ENCODE assay signal across 6 mouse cellular contexts in the genomic region with DNA sequence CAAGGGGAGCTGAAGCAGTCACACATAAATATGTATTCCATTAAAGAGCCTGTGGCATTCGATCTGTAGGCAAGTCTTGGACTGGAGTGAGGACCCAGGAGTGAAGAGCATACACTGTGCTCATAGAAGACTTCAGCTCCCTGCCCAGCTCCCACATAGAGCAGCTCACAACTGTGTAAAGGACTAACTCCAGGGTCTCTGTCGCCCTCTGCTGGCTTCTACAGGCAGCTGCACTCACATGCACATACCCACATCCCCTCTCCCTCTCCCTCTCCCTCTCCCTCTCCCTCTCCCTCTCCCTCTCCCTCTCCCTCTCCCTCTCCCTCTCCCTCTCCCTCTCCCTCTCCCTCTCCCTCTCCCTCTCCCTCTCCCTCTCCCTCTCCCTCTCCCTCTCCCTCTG.
DNase-seq lines count a peak whose midpoint lies in the region; ATAC-seq and TF ChIP-seq lines count a peak whose summit lies in the region.
"Not testable (repeated sequence)": the region's sequence is repeated elsewhere in the genome, so short reads cannot be mapped to it uniquely, and the experiment has no call there.

No protein-coding gene starts in this region.

- WGBS in kidney, adult 2 months, result 63% methylated on average over 2 of the region's 2 CpGs
- 21% methylated on average over 2 of the region's 2 CpGs for WGBS in liver, embryonic 14.5 days (ENCODE audit: insufficient replicate concordance)
- WGBS in lung, postnatal 0 days, result 55% methylated on average over 2 of the region's 2 CpGs

- TF ChIP-seq POLR2A in ES-Bruce4 (IDR thresholded peaks at IDR 0.05; ENCODE audit: insufficient read depth, low read length); kidney, adult 2 months (IDR thresholded peaks at IDR 0.05; ENCODE audit: low read depth, low read length): not testable (repeated sequence)

- not testable (repeated sequence) for ATAC-seq in liver, embryonic 14.5 days (ENCODE audit: insufficient read depth); lung, postnatal 0 days

- H3K4me2 ChIP-seq in liver, embryonic 14.5 days (ENCODE audit: low read depth); lung, postnatal 0 days (replicated peaks; ENCODE audit: low read depth, low read length): not testable (repeated sequence)

- TF ChIP-seq CTCF in ES-Bruce4 (IDR thresholded peaks at IDR 0.05; ENCODE audit: low read depth, low read length), result peak; percentile 64
- peak; percentile 17; the same call in 1 of the 2 replicates for TF ChIP-seq CTCF in kidney, adult 2 months (conservative IDR thresholded peaks at IDR 0.05; ENCODE audit: insufficient read depth, insufficient read length, low read depth, low read length)
- peak; percentile 52 for TF ChIP-seq CTCF in liver, embryonic 14.5 days (IDR thresholded peaks at IDR 0.05; ENCODE audit: low read depth)
- TF ChIP-seq CTCF in lung, postnatal 0 days (IDR thresholded peaks at IDR 0.05), result peak; percentile 30; the same call in 1 of the 2 replicates

- not testable (repeated sequence) for H3K9ac ChIP-seq in ES-Bruce4 (ENCODE audit: low read depth, poor library complexity, severe bottlenecking); liver, embryonic 14.5 days (replicated peaks); lung, postnatal 0 days (replicated peaks; ENCODE audit: low read depth)

- H3K9me3 ChIP-seq in ES-Bruce4 (replicated peaks; ENCODE audit: control insufficient read depth, insufficient read depth, low read length, poor library complexity, severe bottlenecking); liver, embryonic 14.5 days (ENCODE audit: control insufficient read depth, low read length); lung, postnatal 0 days (ENCODE audit: low read length): not testable (repeated sequence)

- not testable (repeated sequence) for H3K36me3 ChIP-seq in ES-Bruce4 (ENCODE audit: control insufficient read depth, insufficient read depth, low read length, poor library complexity, severe bottlenecking); kidney, adult 2 months (ENCODE audit: control insufficient read depth, insufficient read depth, low read length); liver, embryonic 14.5 days (replicated peaks; ENCODE audit: control insufficient read depth, insufficient read depth, low read depth); lung, postnatal 0 days (ENCODE audit: insufficient read depth, low read length)

- H3K27me3 ChIP-seq in ES-Bruce4 (ENCODE audit: control insufficient read depth, insufficient read depth, low read length, poor library complexity, severe bottlenecking); kidney, adult 2 months (replicated peaks; ENCODE audit: control insufficient read depth, insufficient read depth, low read length); liver, embryonic 14.5 days (ENCODE audit: control insufficient read depth, insufficient read depth, low read length); lung, postnatal 0 days (replicated peaks; ENCODE audit: insufficient read depth, low read length): not testable (repeated sequence)

- H3K4me3 ChIP-seq in ES-Bruce4 (ENCODE audit: low read depth, low read length); kidney, adult 2 months (ENCODE audit: insufficient read depth, low read depth, low read length); liver, embryonic 14.5 days (ENCODE audit: insufficient read depth in 1 of 2, low read depth in 2 of 2, low read length in 2 of 2); lung, postnatal 0 days (ENCODE audit: low read depth, low read length): not testable (repeated sequence)

- not testable (repeated sequence) for H3K27ac ChIP-seq in ES-Bruce4 (ENCODE audit: insufficient read depth, low read length); kidney, adult 2 months (ENCODE audit: insufficient read depth, low read depth, low read length); liver, embryonic 14.5 days; lung, postnatal 0 days (ENCODE audit: low read length)

- DNase-seq in ZHBTc4 (ENCODE audit: low read depth, low spot score), result peak; percentile 67
- peak; percentile 58 for DNase-seq in heart, adult 11 months
- not testable (repeated sequence) for DNase-seq in kidney, adult 2 months; liver, embryonic 14.5 days (ENCODE audit: low read depth in 3 of 3, low spot score in 3 of 3); lung, postnatal 0 days (ENCODE audit: low spot score)

- not testable (repeated sequence) for TF ChIP-seq EP300 in ES-Bruce4 (IDR thresholded peaks at IDR 0.05; ENCODE audit: insufficient read depth, low read depth, low read length); liver, embryonic 14.5 days (IDR thresholded peaks at IDR 0.05; ENCODE audit: low read depth); lung, postnatal 0 days (IDR thresholded peaks at IDR 0.05)

- not testable (repeated sequence) for H3K4me1 ChIP-seq in ES-Bruce4 (ENCODE audit: control insufficient read depth, insufficient read depth, low read length); kidney, adult 2 months (ENCODE audit: control insufficient read depth, insufficient read depth, low read length); liver, embryonic 14.5 days (replicated peaks; ENCODE audit: control insufficient read depth in 2 of 2, insufficient read depth in 2 of 2, low read length in 1 of 2); lung, postnatal 0 days (ENCODE audit: insufficient read depth, low read depth, low read length)
